Mouse (Mus musculus) right cerebral cortex, adult 2 months (tissue): ENCODE data around the gene Rab5c.

ENCODE experiments used
- DNase-seq, 2 experiments: peaks; one replicate each; pipeline ENCODE4 v3.0.0; 2021 to 2022; ENCODE audit warnings: low spot score in 2 of 2

Gene Rab5c

DNA sequence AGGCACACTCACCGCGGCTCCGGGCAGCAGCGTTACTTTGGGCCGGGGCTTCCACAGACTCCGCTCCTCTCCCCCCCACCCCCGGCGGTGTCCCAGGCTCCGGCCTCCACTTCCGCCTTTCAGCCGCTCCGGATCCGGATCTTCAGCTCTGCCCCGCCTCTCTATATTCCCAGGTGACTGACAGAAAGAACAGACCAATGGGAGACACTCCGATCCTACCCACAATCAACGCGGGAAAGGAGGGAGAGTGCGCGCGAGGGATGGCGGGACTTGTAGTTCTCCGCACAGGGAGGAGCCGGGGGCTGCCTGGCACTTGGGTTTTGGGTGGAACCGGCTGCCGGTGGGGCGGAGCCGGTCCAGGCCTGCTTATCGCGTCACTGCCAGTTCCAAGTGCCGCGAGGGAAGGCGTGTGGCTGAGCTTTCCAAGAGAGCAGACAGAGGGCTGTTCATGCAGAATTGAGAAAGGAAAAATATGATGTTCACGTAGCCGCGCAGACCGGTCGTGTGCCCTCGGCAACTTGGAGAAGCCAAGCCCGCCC lies at the start of gene Rab5c:
Gene Rab5c, minus strand, starts transcription at position 150 of the 539 bp plus-strand sequence.
- DNase-seq = peak; percentile 99

DNA sequence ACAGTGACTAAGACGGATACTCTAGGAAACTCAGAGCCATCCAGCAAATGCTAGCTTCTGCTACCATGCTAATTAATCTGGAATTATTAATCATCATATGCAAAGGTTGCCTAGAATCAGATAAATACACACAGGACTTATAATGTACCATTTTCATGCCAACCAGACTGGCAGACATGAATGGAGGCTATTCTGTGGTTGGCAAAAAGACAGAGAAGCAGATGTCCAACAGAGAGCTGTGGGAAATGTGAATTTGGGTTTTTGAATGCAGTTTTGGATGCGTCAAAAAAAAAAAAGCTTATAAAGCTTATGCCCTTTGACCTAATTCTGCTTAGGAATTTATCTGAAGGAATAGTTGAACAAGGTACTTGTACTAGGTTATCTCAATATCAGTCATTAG lies 47.8 kb upstream of the Rab5c start:
- no peak for DNase-seq

DNA sequence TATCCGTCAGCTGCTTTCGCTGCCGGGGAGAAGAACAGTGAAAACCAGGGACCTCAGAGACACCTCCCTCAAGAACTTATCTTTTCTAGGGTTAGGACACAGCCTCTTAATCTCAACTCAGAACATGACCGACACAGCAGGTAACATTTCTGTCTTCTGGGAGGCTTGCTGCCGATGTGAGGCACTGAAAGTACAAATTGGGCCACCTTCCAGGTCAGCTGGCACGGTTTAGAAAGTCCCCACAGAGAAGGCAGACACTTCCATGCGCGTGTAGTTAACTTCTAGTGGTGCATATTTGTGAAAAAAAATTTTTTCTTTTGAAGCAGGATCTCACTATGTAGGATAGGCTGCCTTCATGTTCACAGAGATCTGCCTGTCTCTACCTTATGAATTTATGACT lies 46.3 kb upstream of the Rab5c start:
- no peak for DNase-seq

DNA sequence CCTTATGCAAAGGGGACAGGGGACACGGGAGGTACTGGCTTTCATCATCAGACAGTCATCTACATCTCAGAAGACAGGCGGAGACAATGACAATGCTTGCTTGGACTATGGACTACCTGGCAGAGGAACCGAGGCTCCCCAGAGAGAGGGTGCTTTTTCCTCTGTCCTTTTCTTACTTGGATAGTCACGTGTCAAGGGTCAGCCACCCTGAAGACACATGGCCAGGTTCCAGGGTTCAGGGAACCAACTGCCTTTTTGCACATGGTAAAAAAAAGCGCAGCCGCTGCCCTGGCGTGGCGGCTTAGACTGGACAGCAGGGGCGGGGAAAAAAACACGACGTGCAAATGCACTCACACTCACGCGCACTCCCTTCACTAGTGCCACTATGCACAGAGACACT lies 44.6 kb upstream of the Rab5c start:
- DNase-seq = no peak

DNA sequence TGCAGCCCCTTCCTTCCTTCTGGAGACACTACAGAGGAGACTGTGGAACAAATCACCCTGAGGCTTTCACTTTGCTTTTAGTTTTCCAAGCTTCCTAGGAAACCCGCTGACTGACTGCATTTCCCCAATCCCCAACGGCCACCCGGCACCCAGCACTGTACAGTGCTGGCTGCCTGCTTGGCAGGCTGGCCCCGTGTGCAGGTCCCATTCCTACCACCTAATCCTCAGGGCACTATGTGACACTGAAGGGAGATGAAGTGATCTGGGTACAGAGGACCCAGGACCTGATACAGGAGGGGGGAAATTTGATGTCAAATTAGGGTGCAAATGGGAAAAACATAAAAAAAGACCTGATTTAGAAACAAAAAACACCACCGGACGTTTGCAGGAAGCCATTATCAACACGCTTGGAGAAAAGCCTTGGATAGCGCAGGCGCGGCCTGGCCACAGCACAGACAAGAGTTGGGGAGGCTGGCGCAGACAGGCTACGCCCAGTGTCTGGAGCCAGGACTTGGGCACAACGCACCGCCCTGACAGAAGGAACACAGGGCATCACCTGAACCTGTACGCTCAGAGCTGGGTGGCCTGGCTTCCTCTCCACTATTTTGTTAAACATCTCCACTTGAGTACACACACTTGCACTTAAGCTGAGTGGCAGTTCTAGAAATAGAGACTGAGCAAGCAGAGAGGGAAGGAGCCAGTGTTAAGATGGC lies 43.9 kb upstream of the Rab5c start:
- DNase-seq = no peak

DNA sequence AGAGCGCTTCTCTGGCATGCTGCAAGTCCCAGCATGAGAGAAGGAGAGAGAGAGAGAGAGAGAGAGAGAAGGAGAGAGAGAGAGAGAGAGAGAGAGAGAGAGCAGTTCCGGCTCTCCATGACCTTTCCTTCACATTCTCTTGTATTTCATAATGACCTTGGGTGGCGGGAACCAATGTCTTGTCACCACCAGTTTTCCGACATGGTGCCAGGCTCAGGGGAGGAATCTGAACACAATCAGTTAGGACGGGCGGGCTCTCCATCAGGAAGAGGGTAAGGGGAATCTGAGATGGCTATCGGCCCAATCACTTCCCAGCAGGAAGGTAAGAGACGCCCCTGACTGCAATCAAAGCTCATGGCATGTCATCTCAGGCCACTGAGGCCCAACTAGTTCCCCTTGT lies 42.2 kb upstream of the Rab5c start:
- no peak for DNase-seq

DNA sequence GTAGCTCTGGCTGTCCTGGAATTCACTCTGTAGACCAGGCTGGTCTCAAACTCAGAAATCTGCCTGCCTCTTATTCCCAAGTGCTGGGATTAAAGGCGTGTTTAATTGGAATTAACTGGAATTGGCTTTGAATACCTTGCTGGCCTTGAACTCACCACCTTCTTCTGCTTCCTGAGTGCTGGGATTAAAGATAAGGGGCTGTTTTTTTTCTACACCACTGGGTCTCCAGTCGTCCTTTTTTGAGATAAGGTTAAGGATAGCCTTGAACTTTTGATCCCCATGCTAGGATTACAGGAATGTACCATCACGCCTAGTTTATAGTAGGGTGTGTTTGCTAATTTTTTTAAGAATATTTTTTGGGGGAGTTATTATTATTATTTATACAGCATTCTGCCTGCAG lies 40.1 kb upstream of the Rab5c start:
- DNase-seq = no peak

DNA sequence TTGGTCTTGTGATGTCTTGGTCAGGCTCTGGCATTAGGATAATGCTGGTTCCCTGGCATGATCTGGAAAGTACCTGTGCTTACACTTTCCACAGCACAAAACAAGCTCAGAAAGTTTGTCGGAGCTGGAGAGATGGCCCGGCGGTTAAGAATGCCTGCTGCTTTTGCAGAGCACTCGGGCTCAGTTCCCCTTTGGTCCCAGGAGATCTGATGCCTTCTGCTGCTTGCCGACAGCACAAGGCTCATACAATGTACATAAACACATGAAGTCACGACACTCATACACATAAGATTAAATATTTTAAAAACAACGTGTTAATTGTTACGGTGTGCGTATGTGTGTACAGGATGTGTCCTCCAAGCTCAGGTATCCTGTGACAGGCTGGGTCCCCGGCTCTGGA lies 37.9 kb upstream of the Rab5c start:
- DNase-seq = no peak

DNA sequence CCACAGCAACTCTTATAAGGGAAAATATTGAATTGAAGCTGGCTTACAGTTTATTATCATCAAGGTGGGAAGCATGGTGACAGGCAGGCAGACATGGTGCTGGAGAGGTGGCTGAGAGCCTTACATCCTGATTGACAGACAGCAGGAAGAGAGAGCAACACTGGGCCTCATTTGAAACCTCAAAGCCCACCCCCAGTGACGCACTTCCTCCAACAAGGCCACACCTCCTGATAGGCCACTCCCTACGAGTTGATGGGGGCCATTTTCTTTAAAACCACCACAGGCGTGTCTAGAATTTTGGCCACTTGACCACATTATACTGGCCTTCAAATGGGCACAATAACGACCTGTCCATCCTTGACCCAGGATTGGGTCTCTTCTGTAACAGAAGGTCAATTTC lies 36.2 kb upstream of the Rab5c start:
- DNase-seq = no peak

DNA sequence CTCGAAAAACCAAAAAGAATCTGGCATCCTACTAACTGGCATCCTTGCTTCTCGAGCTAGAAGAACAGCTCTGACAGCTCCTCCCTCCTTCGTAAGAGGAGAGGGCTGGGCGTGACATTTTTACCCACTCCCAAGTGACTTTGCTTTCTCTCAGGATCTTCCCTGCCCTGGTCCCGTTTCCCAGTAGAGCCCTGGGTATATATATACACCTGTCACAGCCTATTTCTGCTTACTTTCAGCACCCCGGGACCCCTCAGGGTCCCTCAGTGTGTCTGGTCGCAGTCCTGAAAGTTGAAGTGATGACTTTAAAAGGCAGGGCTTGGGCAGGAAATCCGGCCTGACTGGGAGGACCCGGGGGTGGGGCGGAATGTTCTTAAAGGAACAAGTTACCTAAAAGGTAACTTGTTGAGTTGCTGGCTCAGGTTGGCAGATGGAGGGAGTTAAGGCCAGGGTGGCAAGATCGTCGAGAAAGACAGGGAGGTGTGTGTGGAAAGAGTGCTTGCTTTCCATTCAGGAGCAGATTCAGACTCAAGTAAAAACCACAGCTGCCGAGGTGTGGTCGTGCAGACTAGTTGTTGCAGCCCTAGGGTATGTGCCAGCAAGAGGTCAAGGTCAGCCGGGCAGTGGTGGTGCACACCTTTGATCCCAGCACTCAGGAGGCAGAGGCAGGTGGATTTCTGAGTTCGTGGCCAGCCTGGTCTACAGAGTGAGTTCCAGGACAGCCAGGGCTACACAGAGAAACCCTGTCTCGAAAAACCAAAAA lies 32.8 kb upstream of the Rab5c start, which contains the start of gene Ghdc:
Gene Ghdc, minus strand, starts transcription at position 312 of the 763 bp plus-strand sequence.
- peak; percentile 82 to 88 for DNase-seq

DNA sequence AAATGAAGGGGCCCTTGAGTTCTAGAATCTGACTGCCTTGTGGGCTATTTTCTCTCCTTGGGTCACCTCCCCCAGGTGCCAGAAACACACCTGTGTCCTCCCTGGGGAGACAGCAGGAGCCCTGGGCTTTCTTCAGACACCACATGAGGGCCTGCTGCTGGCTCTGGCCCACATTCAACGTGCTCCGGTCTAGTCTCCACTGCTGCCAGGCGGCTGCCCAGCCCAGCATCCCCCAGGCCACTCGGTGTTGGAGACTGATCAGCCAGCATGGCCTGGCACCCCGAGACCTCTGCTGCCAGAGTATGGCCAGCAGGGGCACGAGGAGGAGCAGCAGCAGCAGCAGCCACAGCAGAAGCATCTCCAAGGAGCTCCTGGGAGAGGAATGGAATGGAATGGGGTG lies 32.0 kb upstream of the Rab5c start:
- DNase-seq = no peak

DNA sequence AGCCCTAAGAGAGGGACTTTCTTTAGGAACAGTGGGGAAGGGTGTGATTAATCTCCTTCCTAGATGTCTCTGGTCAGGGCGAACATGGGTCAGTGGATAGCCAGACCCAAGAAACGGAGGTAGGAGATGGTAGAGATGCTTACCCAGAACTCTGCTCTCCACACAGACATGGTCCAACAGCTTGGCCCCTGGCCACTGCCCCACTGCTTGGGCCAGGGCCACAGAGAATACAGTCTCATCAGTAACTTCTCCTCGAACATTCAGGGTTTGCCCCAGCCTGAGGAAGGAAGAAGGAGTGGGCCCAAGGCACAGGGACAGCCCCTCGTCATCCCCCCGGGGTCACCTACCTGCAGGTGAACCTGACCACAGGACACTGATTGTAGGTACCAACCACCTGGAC lies 29.9 kb upstream of the Rab5c start:
- DNase-seq = no peak

DNA sequence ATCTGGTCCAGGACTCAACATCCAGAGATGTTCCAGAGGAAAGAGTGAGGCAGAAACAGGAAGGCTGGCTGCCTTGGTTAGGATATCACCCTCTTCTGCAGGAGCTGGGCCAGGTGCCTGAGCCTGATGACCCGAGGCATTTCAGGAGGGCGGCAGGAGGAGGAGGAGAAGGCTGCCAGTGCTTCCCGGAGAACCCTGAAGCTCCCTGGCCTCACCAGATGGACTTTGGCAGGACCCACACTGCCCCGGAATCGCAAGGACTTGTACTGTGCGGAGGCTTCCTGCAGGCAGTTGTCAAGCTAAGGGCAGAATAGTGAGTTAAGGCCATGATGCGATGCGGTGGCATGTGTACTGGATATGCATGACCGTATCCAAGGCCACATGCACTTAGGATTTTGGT lies 28.7 kb upstream of the Rab5c start:
- no peak for DNase-seq

DNA sequence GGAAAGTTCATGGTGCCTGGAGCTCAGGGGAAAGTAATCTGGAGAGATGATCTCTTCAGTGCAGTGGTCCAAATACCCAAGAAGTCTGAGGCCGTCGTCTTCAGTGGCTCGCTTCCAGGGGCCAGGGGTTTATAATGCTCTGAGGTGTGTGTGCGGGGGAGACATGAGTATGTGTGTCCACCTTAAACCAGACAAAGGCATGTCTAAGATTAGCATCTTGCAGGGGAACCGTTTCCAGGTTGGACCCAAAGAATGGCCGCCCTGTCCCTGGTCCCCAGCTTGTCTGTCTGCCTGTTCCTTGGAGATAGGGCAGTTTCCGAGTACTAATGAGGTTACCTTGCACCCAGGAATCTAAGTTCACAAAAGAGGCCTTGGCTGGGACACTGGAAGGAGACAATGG lies 24.8 kb upstream of the Rab5c start, which contains the start of gene Hcrt:
Gene Hcrt, minus strand, starts transcription at position 101 of the 400 bp plus-strand sequence.
- DNase-seq = no peak

DNA sequence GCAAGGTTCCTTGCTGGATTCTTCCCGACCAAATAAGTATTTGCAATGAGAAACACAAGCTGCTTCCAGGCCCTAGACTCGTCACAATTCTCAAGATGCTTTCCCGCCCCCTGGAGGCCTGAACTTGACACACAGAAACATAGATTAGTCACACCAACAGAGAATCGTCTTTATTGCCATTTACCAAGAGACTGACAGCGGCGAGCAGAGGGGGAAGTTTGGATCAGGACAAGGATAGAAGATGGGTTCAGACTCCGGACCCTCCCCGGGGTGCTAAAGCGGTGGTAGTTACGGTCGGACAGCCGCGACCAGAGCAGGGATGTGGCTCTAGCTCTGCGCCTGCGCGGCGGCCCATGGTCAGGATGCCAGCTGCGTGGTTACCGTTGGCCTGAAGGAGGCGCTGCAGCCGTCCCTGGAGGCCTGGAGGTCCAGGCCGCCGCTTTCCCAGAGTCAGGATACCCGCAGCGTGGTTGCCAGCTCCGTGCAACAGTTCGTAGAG lies 23.6 kb upstream of the Rab5c start:
- DNase-seq = peak; percentile 90 to 93

DNA sequence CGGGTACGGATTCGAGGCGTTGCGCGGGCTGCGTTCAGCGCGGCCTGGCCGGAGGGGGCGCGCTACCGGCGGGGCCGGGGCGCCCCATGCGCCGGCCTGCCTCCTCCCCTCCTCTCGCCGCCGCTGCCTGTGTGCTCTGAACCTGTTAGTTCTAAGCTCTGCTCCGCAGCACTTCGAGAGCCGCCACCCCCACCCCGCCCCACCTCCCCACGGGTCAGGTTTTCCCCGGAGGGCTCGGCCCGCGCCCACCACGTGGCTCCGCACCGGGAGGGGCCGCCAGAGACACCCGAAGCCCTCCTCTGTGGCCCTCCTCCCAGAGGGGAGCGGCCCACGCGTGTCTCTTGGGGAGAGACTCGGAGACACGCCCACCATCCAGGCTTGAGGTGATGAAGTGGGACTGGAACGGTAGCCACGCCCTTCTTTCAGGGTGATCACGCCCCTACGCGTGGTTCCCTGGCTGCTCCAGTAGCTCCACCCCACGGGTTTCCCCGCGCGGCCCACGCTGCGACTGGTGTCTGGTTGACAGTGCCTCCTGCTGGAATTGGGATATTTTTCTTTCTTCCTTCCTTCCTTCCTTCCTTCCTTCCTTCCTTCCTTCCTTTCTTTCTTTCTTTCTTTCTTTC lies 21.7 kb upstream of the Rab5c start, which contains the start of gene Kcnh4:
Gene Kcnh4, minus strand, starts transcription at position 332 of the 623 bp plus-strand sequence.
- peak; percentile 92 to 96 for DNase-seq

DNA sequence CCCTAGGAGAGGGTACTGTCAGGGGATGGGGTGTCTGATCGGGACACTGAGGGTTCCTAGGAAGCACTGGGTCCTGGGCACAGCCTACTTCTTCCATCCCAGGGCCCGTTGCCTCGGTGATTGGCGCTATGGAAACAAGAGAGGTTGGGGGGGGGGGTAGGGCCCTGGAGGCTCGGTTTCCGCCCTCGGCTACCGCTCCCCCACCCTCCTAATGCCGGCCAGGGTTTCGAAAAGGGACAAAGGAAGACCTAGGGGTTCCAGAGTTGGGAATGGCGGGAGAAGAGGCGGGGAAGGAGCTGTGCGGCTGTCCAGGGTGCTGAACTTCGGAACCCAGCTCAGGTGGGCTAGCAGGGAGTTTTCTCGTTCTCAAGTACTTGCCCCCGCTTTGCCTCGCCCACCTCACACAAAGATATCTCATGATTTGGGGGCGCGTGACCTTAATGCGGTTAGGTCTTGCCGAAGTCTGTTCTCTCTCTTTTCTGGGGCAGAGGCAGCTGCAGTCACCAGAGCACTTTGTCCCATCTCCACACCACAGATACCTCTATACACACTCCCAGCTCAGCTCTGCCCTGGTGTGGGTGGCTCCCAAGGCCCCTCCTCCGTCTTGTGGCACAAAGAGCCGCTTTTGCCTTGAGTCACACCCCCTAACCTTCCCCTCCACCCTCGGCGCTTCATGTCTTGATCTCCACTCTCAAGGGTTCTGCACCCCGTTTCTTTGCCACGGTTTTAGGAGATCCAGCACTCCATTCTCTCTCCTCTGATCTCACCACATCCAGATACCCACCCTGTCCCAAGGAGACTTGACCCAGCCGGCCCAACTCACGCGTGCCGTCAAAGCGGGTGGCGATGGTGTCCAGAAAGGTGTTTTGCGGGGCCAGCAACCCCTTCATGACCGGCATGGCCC lies 20.9 kb upstream of the Rab5c start:
- DNase-seq = peak in 1 of 2 experiments; percentile 43

DNA sequence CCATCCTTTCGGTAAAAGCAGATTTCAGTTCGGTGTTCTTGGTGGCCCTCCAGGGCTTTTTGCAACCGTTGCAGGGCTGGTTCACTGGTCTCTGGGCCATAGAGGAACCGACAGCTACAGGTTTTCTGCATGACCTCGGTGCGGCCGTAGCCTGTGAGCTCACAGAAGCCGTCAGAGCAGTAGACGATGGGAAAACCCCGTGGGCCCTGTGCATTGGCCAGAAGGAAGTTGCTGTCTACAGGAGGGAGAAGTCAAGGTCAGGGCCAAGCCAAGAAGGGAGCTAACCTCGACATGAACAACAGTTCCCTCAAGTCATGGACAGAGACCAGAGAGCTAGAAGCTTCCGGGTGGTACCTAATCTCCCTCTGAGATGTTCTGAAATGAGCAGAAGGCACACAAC lies 19.6 kb upstream of the Rab5c start:
- DNase-seq = no peak

DNA sequence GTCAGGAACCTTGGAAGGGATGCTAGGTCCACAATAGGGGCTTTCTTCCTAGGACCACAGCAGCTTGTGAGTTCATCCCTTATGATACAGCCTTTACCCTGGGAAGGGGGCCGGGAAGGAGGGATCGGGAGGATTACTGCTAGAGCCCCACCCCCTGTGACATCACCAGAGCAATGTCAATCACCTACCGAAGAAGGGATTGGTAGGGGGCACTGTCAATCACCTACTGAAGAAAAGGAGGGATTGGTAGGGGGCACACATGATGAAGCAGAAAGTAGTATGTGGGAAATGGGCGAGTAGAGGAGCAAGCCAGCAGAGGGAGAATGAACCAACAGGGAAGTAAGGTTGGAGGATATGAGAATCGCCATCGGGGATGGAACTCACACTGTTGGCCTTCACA lies 18.5 kb upstream of the Rab5c start:
- DNase-seq = no peak

DNA sequence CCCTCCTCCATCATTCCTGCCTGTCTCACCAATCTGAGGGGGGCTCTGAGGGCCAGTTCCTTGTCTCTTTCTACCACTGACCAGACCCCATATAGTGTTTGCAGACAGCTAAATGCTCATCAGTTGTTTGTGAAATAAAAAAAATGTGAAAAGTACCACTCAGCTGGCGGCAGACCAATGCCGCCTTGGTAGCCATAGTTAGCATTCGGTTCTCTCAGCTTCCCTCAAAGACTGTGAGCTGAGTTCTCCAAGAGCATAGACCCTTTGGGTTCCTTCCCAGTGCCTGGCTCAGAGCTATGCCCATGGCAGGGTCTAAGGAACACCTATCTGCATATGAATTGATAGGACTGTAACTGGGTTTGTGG lies 16.7 kb upstream of the Rab5c start:
- peak; percentile 42 to 66 for DNase-seq

DNA sequence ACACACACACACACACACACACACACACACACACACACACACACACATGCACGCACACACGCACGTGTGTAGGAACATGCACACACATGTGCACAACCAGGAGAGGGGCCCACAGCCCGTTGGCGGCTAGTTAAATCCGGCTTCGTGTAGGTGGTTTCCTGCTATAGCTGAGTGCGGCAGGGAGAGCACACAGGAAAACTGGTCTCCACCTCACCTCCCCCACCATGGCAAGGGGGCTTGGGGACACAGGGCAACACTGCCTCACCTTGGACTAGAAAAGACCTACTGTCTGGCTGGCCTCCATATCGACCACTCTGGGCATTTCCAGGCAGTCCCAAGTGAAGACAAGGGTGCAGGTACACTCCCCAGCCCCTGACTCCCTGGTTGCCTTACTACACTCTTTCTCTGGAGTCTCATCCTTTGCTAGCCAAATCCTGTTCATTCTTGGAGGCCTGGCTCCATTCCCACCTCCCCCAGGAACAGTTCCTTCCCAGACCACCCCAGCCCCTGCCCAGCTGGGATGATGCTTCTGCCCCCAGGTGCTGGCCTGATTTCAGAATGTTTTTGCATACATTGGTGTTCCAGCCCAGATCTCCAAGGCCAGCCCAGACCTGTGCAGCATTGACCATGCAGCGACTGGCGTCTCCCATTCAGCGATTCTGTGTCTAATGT lies 16.1 kb upstream of the Rab5c start:
- peak; percentile 75 to 79 for DNase-seq
